Mouse (Mus musculus): ENCODE measurements around the gene Fem1b.
"Not testable (repeated sequence)": the region's sequence is repeated elsewhere in the genome, so short reads cannot be mapped to it uniquely, and the experiment has no call there.

The Fem1b gene

GRCm38 (mm10) chr9:62811516-62812121, at the start of gene Fem1b:
Gene Fem1b (minus strand): TSS chr9:62811934.
- in situ Hi-C loops (cut with MboI, MseI), result no loop called here

- in situ Hi-C loops (cut with MboI, MseI), result no loop called here
Measured at GRCm38 (mm10) chr9:62860866-62861265, 49.1 kb upstream of the Fem1b start.

GRCm38 (mm10) chr9:62860102-62860501, 48.4 kb upstream of the Fem1b start:
- in situ Hi-C loops (cut with MboI, MseI), result not testable (repeated sequence)

- in situ Hi-C loops (cut with MboI, MseI), result no loop called here
Measured at GRCm38 (mm10) chr9:62858266-62859019, 46.7 kb upstream of the Fem1b start.

- in situ Hi-C loops (cut with MboI, MseI), result no loop called here
Measured at GRCm38 (mm10) chr9:62857719-62858261, 46.1 kb upstream of the Fem1b start, which contains the start of gene Calml4. Gene Calml4 (plus strand): TSS chr9:62858080.

- in situ Hi-C loops (cut with MboI, MseI), result no loop called here
Measured at GRCm38 (mm10) chr9:62857216-62857615, 45.5 kb upstream of the Fem1b start.

GRCm38 (mm10) chr9:62854483-62854882, 42.7 kb upstream of the Fem1b start:
- in situ Hi-C loops (cut with MboI, MseI), result loop anchor here (5.0 kb wide), 2 partner anchors 68 to 118 kb away; no protein-coding TSS in a partner anchor

- in situ Hi-C loops (cut with MboI, MseI), result loop anchor here (5.0 kb wide), 2 partner anchors 71 to 121 kb away; no protein-coding TSS in a partner anchor
Measured at GRCm38 (mm10) chr9:62851571-62851970, 39.8 kb upstream of the Fem1b start.

GRCm38 (mm10) chr9:62848641-62849040, 36.9 kb upstream of the Fem1b start:
- in situ Hi-C loops (cut with MboI, MseI), result loop anchor here (5.0 kb wide), 1 partner anchor 269 kb away; no protein-coding TSS in a partner anchor

GRCm38 (mm10) chr9:62847694-62848093, 36.0 kb upstream of the Fem1b start:
- in situ Hi-C loops (cut with MboI, MseI), result loop anchor here (5.0 kb wide), 1 partner anchor 270 kb away; no protein-coding TSS in a partner anchor

- in situ Hi-C loops (cut with MboI, MseI), result no loop called here
Measured at GRCm38 (mm10) chr9:62844461-62844860, 32.7 kb upstream of the Fem1b start.

- in situ Hi-C loops (cut with MboI, MseI), result no loop called here
Measured at GRCm38 (mm10) chr9:62843356-62844024, 31.8 kb upstream of the Fem1b start.

- in situ Hi-C loops (cut with MboI, MseI), result no loop called here
Measured at GRCm38 (mm10) chr9:62839172-62839770, 27.5 kb upstream of the Fem1b start.

- in situ Hi-C loops (cut with MboI, MseI), result no loop called here
Measured at GRCm38 (mm10) chr9:62838506-62839171, 26.9 kb upstream of the Fem1b start, which contains the start of gene Cln6. Gene Cln6 (plus strand): TSS chr9:62838785.

GRCm38 (mm10) chr9:62838146-62838505, 26.4 kb upstream of the Fem1b start:
- in situ Hi-C loops (cut with MboI, MseI), result no loop called here

GRCm38 (mm10) chr9:62837611-62838010, 25.9 kb upstream of the Fem1b start:
- in situ Hi-C loops (cut with MboI, MseI), result no loop called here

GRCm38 (mm10) chr9:62835705-62836446, 24.1 kb upstream of the Fem1b start:
- in situ Hi-C loops (cut with MboI, MseI), result no loop called here

GRCm38 (mm10) chr9:62834906-62835305, 23.2 kb upstream of the Fem1b start:
- in situ Hi-C loops (cut with MboI, MseI), result no loop called here

- in situ Hi-C loops (cut with MboI, MseI), result no loop called here
Measured at GRCm38 (mm10) chr9:62829877-62830276, 18.1 kb upstream of the Fem1b start.

GRCm38 (mm10) chr9:62828662-62829086, 16.9 kb upstream of the Fem1b start:
- in situ Hi-C loops (cut with MboI, MseI), result no loop called here
